Mouse (Mus musculus) CH12.LX (cell line): ENCODE measurements around the gene Smug1. TPM values are rescaled to one million over a fixed set of nuclear protein-coding genes. Genes with fewer than 3 reads are reported as not detected.

ENCODE experiments used
- DNase-seq: peaks from one replicate; pipeline ENCODE4 v3.0.0-alpha.2; 2013; ENCODE audit errors: extremely low read depth
- H3K27ac ChIP-seq: 2 replicates; pipeline ENCODE4 v1.5.1; 2012; ENCODE audit warnings: low read depth, mild to moderate bottlenecking, control low read depth, moderate library complexity; ENCODE audit not compliant: insufficient read depth
- H3K27me3 ChIP-seq: replicated peaks from 2 replicates; pipeline ENCODE3; 2012; ENCODE audit warnings: inconsistent platforms
- H3K36me3 ChIP-seq, 2 experiments: replicated peaks in 1 of 2; 2 replicates each; pipeline versions ENCODE3 to v1.6.1; 2012; ENCODE audit warnings: inconsistent platforms in 1 of 2, low read length in 1 of 2, mild to moderate bottlenecking in 1 of 2, mixed read lengths in 1 of 2, moderate library complexity in 1 of 2; ENCODE audit not compliant: control insufficient read depth in 1 of 2, insufficient read depth in 1 of 2
- H3K4me1 ChIP-seq, 2 experiments: 2 replicates each; pipeline ENCODE4 v1.6.1; 2012; ENCODE audit warnings: inconsistent platforms in 1 of 2, moderate library complexity in 1 of 2; ENCODE audit not compliant: insufficient read depth in 2 of 2, control insufficient read depth in 1 of 2
- H3K4me2 ChIP-seq: 2 replicates; pipeline ENCODE4 v1.6.1; 2012; ENCODE audit warnings: low read depth, mild to moderate bottlenecking, control low read depth; ENCODE audit not compliant: poor library complexity, insufficient read depth, severe bottlenecking
- H3K4me3 ChIP-seq, 3 experiments: fragments of 150-350 bp in 1 of 3; sonication (generic) in 1 of 3; replicated peaks in 1 of 3; 2 replicates each; pipeline versions ENCODE3 to v1.5.1; 2011 to 2012; ENCODE audit warnings: low read depth in 2 of 3, low read length in 2 of 3, mild to moderate bottlenecking in 2 of 3, moderate library complexity in 2 of 3, control low read depth in 1 of 3, improper control_type of control experiment in 1 of 3, inconsistent platforms in 1 of 3, mixed read lengths in 1 of 3; ENCODE audit not compliant: poor library complexity in 1 of 3
- H3K79me2 ChIP-seq: replicated peaks from 2 replicates; pipeline ENCODE4 v1.6.1; 2012; ENCODE audit warnings: mild to moderate bottlenecking, moderate library complexity; ENCODE audit not compliant: control insufficient read depth, poor library complexity, insufficient read depth, severe bottlenecking; ENCODE audit errors: extremely low read depth
- H3K9ac ChIP-seq: 2 replicates; pipeline ENCODE4 v1.6.1; 2012; ENCODE audit warnings: low read depth, mild to moderate bottlenecking, control low read depth, moderate library complexity; ENCODE audit not compliant: insufficient read depth
- H3K9me3 ChIP-seq: replicated peaks from 2 replicates; pipeline ENCODE3; 2012; ENCODE audit warnings: low read length, inconsistent platforms, mixed read lengths
- BHLHE40 ChIP-seq: IDR thresholded peaks from 2 replicates; pipeline ENCODE4 v1.6.1; 2011; ENCODE audit warnings: mild to moderate bottlenecking, low read depth, low read length, improper control_type of control experiment
- CHD1 ChIP-seq: IDR thresholded peaks from 2 replicates; pipeline ENCODE4 v1.6.1; 2012; ENCODE audit warnings: low read depth, low read length, improper control_type of control experiment, inconsistent platforms
- CHD2 ChIP-seq: IDR thresholded peaks from 2 replicates; pipeline ENCODE4 v1.6.1; 2011; ENCODE audit warnings: low read length, improper control_type of control experiment
- E2F4 ChIP-seq: IDR thresholded peaks from 2 replicates; pipeline ENCODE4 v1.6.1; 2011; ENCODE audit warnings: low read depth, low read length, improper control_type of control experiment; ENCODE audit not compliant: insufficient replicate concordance
- ELF1 ChIP-seq: IDR thresholded peaks from 2 replicates; pipeline ENCODE4 v1.6.1; 2014; ENCODE audit warnings: low read depth, mild to moderate bottlenecking, inconsistent platforms, low read length, improper control_type of control experiment
- EP300 ChIP-seq: IDR thresholded peaks from 2 replicates; pipeline ENCODE4 v1.6.1; 2011; ENCODE audit warnings: low read length, improper control_type of control experiment
- ETS1 ChIP-seq: conservative IDR thresholded peaks from 2 replicates; pipeline ENCODE4 v1.6.1; 2012; ENCODE audit warnings: low read depth, mild to moderate bottlenecking, inconsistent platforms, low read length, improper control_type of control experiment, moderate library complexity
- GABPA ChIP-seq: IDR thresholded peaks from 2 replicates; pipeline ENCODE4 v1.6.1; 2012; ENCODE audit warnings: low read depth, low read length, improper control_type of control experiment, inconsistent platforms; ENCODE audit not compliant: insufficient replicate concordance
- HCFC1 ChIP-seq: IDR thresholded peaks from 2 replicates; pipeline ENCODE4 v1.6.1; 2012; ENCODE audit warnings: low read depth, mild to moderate bottlenecking, inconsistent platforms, low read length, improper control_type of control experiment
- IRF4 ChIP-seq: IDR thresholded peaks from 2 replicates; pipeline ENCODE4 v1.6.1; 2014; ENCODE audit warnings: low read depth, mild to moderate bottlenecking, inconsistent platforms, low read length, improper control_type of control experiment
- JUND ChIP-seq: conservative IDR thresholded peaks from 2 replicates; pipeline ENCODE4 v1.6.1; 2011; ENCODE audit warnings: low read depth, low read length, improper control_type of control experiment
- MAFK ChIP-seq: IDR thresholded peaks from 2 replicates; pipeline ENCODE4 v1.6.1; 2011; ENCODE audit warnings: low read length, improper control_type of control experiment; ENCODE audit not compliant: insufficient replicate concordance
- MAX ChIP-seq: IDR thresholded peaks from 2 replicates; pipeline ENCODE4 v1.6.1; 2011; ENCODE audit warnings: low read length, improper control_type of control experiment
- MAZ ChIP-seq: IDR thresholded peaks from 2 replicates; pipeline ENCODE4 v1.6.1; 2012; ENCODE audit warnings: low read depth, mild to moderate bottlenecking, inconsistent platforms, low read length, improper control_type of control experiment, moderate library complexity
- MXI1 ChIP-seq: IDR thresholded peaks from 2 replicates; pipeline ENCODE4 v1.6.1; 2011; ENCODE audit warnings: mild to moderate bottlenecking, low read depth, low read length, improper control_type of control experiment
- MYC ChIP-seq: IDR thresholded peaks from 2 replicates; pipeline ENCODE4 v1.6.1; 2011; ENCODE audit warnings: low read depth, mild to moderate bottlenecking, improper control_type of control experiment, low read length
- NRF1 ChIP-seq: IDR thresholded peaks from 2 replicates; pipeline ENCODE4 v1.6.1; 2014; ENCODE audit warnings: low read depth, mild to moderate bottlenecking, inconsistent platforms, low read length, improper control_type of control experiment, moderate library complexity
- PAX5 ChIP-seq: IDR thresholded peaks from 2 replicates; pipeline ENCODE4 v1.6.1; 2012; ENCODE audit warnings: low read length, inconsistent platforms, mixed read lengths
- POLR2A ChIP-seq: IDR thresholded peaks from 2 replicates; pipeline ENCODE4 v1.6.1; 2011; ENCODE audit warnings: low read depth, mild to moderate bottlenecking, improper control_type of control experiment, low read length
- POLR2AphosphoS2 ChIP-seq: IDR thresholded peaks from 2 replicates; pipeline ENCODE4 v1.6.1; 2011; ENCODE audit warnings: low read depth, low read length, improper control_type of control experiment
- RAD21 ChIP-seq: IDR thresholded peaks from 2 replicates; pipeline ENCODE4 v1.6.1; 2011; ENCODE audit warnings: low read depth, mild to moderate bottlenecking, low read length, improper control_type of control experiment, moderate library complexity
- TBP ChIP-seq: conservative IDR thresholded peaks from 2 replicates; pipeline ENCODE4 v1.6.1; 2011; ENCODE audit warnings: low read depth, low read length, improper control_type of control experiment
- TCF12 ChIP-seq: IDR thresholded peaks from 2 replicates; pipeline ENCODE4 v1.6.1; 2014; ENCODE audit warnings: low read depth, mild to moderate bottlenecking, inconsistent platforms, low read length, improper control_type of control experiment
- ZC3H11A ChIP-seq: IDR thresholded peaks from 2 replicates; pipeline ENCODE4 v1.6.1; 2012; ENCODE audit warnings: low read depth, mild to moderate bottlenecking, inconsistent platforms, low read length, improper control_type of control experiment
- ZMIZ1 ChIP-seq: IDR thresholded peaks from 2 replicates; pipeline ENCODE4 v1.6.1; 2012; ENCODE audit warnings: low read depth, mild to moderate bottlenecking, inconsistent platforms, low read length, improper control_type of control experiment
- ZNF384 ChIP-seq: IDR thresholded peaks from 2 replicates; pipeline ENCODE4 v1.6.1; 2012; ENCODE audit warnings: low read depth, low read length, improper control_type of control experiment, inconsistent platforms
- dilution Hi-C: fragments of 300-500 bp; cut with MboI; formaldehyde crosslinking; loops from 2 replicates; pipeline ENCODE4 v1.14.3; 2020; ENCODE audit warnings: low sequenced_read_pairs; ENCODE audit not compliant: extremely low pct_unique_long_range_greater_than_20kb, extremely low pct_ligation_motif_present
- in situ Hi-C: fragments of 300-500 bp; cut with MboI; formaldehyde crosslinking; loops from 3 replicates; pipeline ENCODE4 v1.14.3; 2019; ENCODE audit warnings: low sequenced_read_pairs, low pct_ligation_motif_present, low pct_unique_long_range_greater_than_20kb, mixed read lengths
- polyA plus RNA-seq: library from polyadenylated mRNA; unstranded; fragments of >175 nt; gene quantifications from 2 replicates; pipeline ENCODE4 v1.2.1, GENCODE M21; 2012; ENCODE audit warnings: low read depth; ENCODE audit not compliant: insufficient read length
- total RNA-seq, 2 experiments: library from RNA; depleted of rRNA; stranded (reverse); fragments of 300-350 nt in 1 of 2; fragments of >200 nt in 1 of 2; gene quantifications; 2 replicates each; pipeline ENCODE4 v1.2.3; 2012 to 2014

Smug1 gene
- total and polyA plus RNA-seq, 3 experiments: 6.1 to 9.8 (median 7.8) TPM

DNA sequence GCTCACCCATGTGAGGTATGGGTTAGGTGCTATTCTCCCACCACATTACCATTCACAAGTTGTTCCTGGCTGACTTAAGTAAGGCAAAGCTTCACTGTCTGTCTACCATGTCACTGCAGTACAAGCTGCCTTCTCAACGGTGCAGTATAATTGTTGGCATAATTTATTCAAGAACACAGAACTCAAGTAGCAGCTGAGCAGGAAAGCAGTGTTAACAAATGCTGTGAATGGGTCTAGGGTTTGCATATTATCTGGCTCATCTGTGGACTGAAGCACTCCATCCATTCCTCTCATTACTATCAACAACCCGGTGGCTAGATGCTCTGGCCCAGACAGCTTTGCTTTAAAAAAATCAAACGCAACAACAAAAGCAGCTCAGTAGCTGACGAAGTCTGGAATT lies 30.9 kb upstream of the Smug1 start:
- dilution Hi-C loops: no loop called here

DNA sequence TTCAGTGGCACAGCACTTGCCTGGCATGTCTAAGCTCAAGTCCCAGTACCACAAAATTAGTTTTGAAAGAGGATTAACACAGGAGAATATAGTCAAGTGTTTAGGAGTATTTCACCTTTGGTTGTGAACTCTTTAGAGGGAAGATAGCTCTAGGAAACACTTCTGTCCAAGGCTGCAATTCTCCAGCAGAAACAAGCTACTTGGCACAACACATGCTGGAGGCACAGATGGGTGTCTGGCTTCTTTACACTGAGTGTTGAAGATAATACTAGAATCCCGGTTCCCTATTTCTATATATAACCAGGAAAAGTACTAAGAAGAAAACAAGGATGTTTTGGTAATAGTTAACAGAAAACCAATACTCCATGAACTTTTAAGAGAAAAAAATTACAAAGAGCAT lies 29.9 kb upstream of the Smug1 start:
- DNase-seq: no peak
- H3K36me3 ChIP-seq: peaks cover 63 to 99% of the 10 kb centered on the region in 2 experiments
- no peak for TF ChIP-seq ZMIZ1
- H3K27me3 ChIP-seq: no peaks in the 10 kb centered on the region
- no peak overlapping the region for H3K4me3 ChIP-seq
- in situ Hi-C loops (no loop called here), dilution Hi-C loops (no loop called here)
- peaks cover 5% of the 10 kb centered on the region for H3K79me2 ChIP-seq
- H3K4me2 ChIP-seq: no peak overlapping the region
- no peak overlapping the region for H3K27ac ChIP-seq
- no peaks in the 10 kb centered on the region for H3K9me3 ChIP-seq
- no peak overlapping the region for H3K9ac ChIP-seq
- H3K4me1 ChIP-seq: 0 out of 4 replicates have a peak, but pooled peaks cover 0 to 6% of the 10 kb centered on the region in 2 experiments

More for the DNA sequence above, 30.9 kb upstream of the Smug1 start:
- Histone ChIP-seq H3K9me3 (no peaks in the 10 kb centered on the region), H3K4me2 (no peak overlapping the region), H3K4me1 (0 out of 4 replicates have a peak, but pooled peaks cover 0 to 6% of the 10 kb centered on the region in 2 experiments), H3K27ac (no peak overlapping the region), H3K27me3 (no peaks in the 10 kb centered on the region), H3K4me3 (no peak overlapping the region), H3K79me2 (peaks cover 13% of the 10 kb centered on the region), H3K36me3 (peaks cover 61 to 99% of the 10 kb centered on the region in 2 experiments), H3K9ac (no peak overlapping the region)
- in situ Hi-C loops: no loop called here
- DNase-seq: no peak
- no peak for TF ChIP-seq CHD1
- TF ChIP-seq MYC: no peak
- TF ChIP-seq IRF4: no peak
- TF ChIP-seq POLR2A: no peak
- no peak for TF ChIP-seq TCF12
- no peak for TF ChIP-seq ELF1
- no peak for TF ChIP-seq GABPA
- TF ChIP-seq ZC3H11A: no peak
- no peak for TF ChIP-seq JUND
- no peak for TF ChIP-seq CHD2

DNA sequence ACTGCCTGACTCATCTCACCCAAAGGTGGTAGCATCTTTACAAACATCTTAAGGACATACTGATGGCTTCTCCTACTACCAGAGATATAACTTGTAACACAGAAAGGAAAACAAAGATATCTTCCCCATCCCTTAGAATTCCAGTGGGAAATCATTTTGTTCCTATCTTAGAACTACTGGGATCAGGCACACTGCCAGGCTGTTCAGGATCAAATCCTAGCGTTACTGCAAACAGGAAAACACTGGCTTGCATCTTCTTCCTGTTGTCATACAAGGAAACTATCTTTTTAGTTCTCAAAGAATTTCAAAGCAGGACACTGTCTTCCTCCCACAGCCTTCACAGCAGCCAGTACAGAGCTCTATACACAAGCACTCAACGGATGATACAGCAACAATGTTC lies 26.7 kb upstream of the Smug1 start:
- DNase-seq: no peak
- H3K36me3 ChIP-seq: peaks cover 56 to 97% of the 10 kb centered on the region in 2 experiments
- no peaks in the 10 kb centered on the region for H3K79me2 ChIP-seq
- no peak overlapping the region for H3K27ac ChIP-seq
- H3K27me3 ChIP-seq: no peaks in the 10 kb centered on the region
- TF ChIP-seq EP300 (no peak), NRF1 (no peak), GABPA (no peak), BHLHE40 (no peak), CHD2 (no peak), ZNF384 (no peak), MYC (no peak), MAFK (no peak), JUND (no peak), RAD21 (no peak), HCFC1 (no peak), MXI1 (no peak), MAX (no peak), E2F4 (no peak), POLR2AphosphoS2 (no peak), ZMIZ1 (no peak), MAZ (no peak), ETS1 (no peak), PAX5 (no peak), TBP (no peak)
- TF ChIP-seq, all 38 proteins: peak for 0
- H3K4me1 ChIP-seq: 0 out of 4 replicates have a peak, but pooled peaks cover 0 to 6% of the 10 kb centered on the region in 2 experiments
- no peaks in the 10 kb centered on the region for H3K9me3 ChIP-seq
- in situ Hi-C loops (no loop called here), dilution Hi-C loops (no loop called here)
- H3K4me3 ChIP-seq: no peak overlapping the region
- no peak overlapping the region for H3K4me2 ChIP-seq
- H3K9ac ChIP-seq: no peak overlapping the region
